Mouse (Mus musculus): ENCODE data around the gene BC028528.
"Not testable (repeated sequence)": the region's sequence is repeated elsewhere in the genome, so short reads cannot be mapped to it uniquely, and the experiment has no call there.

BC028528 gene

GRCm38 (mm10) chr3:95891211-95892065, at the start of gene BC028528:
BC028528 (minus strand) TSS chr3:95892005.
- no peak for DNase-seq (ENCODE audit: extremely low spot score, low read depth, low spot score)

DNA sequence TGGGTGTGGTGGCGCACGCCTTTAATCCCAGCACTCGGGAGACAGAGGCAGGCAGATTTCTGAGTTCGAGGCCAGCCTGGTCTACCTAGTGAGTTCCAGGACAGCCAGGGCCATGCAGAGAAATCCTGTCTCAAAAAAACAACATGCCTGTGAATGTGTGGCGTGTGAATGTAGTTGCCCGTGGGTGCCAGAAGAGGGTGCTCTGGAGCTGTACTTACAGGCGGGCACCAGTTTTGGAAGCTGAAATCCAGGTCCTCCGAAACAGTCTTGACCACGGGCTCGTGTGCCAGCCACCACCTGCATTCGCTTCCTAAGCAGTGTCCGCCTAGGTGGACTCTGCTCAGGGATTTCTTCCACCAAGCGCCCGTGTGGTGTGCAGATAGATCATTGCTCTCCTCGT, 47.0 kb upstream of the BC028528 start:
- no peak for DNase-seq (ENCODE audit: extremely low spot score, low read depth, low spot score)

DNA sequence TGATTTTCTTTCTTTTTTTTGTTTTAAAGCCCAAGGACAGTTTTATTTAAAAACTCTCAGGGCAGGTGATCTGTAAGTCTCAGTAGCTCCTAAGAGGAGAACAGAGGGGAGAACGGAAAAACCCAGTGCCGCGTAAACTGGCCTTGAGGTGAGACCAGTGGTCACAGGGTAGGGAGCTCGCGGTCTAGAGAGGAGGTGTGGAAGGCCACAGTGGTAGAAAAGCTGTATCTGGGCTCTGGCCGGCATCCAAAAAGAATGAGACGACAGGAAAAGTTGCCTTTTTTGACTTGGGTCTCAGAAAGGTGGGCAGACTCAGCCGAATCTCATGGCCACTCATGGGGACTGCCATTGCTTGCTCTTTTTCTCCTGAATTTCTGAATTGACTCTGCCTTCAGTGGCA, 46.4 kb upstream of the BC028528 start:
- no peak for DNase-seq (ENCODE audit: extremely low spot score, low read depth, low spot score)

- DNase-seq (ENCODE audit: extremely low spot score, low read depth, low spot score): no peak
Observed at GRCm38 (mm10) chr3:95934448-95934847, 42.6 kb upstream of the BC028528 start.

DNA sequence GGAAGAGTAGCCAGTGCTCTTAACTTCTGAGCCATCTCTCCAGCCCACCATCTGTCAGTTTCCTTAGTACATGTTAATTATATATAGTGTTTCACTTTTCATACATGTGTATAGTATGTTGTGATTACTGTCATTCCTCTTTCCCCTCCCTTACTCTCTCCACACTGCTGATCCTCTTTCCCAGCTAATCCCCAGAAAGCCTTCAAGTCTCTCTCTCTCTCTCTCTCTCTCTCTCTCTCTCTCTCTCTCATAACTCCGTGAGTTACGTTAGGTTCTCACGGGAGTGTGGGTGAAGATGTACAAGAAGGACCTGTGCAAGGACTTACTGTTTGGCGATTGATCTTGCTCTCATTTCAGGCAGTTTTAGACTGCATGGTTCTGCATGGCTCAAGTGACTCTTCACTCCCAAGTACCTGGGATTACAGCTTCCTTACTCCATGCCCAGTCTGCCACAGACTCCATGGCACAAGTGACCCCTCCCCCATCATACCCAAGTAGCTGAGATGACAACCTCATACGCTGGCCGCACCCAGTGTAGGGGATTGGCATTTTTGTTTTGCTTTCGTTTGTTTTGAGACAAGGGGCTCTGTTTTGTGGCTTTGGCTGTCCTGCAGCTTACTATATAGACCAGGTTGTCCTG, 41.4 kb upstream of the BC028528 start:
- no peak for DNase-seq (ENCODE audit: extremely low spot score, low read depth, low spot score)

DNA sequence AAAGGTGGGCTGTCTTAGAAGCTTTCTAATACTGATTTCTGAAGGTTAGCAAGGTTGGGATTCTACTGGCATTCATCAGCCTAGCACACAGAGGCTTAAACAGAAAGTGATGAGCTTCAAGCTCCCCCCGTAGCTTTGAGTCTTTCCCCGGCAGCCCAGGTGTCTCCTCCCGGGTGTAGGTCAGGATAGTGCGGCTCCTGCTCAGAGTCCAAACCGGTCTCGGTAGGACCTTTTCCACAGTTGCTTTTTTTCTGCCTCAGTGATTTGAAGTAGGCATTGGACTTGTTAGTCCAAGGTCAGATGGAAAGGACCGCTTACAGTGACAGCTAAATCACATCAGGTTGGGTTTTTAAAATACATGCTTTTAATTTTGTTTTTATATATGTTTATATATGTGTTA, 40.8 kb upstream of the BC028528 start:
- DNase-seq (ENCODE audit: extremely low spot score, low read depth, low spot score): no peak

DNA sequence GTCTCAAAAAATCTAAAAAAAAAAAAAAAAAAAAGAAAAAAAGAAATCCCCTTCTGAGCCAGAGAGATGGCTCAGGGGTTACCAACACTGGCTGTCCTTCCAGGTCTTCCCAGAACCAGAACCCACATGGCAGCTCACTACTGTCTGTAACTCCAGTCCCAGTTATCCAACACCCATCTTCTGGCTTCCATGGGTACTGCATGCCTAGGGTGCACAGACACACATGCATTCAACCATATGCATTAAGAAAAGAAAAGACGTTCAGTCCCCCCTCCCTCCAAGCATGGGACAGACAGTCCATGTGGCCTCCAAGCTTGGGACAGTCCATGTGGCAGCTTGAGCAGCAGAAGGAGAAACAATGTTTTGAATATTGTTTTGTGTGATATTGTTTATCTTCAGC, 40.4 kb upstream of the BC028528 start:
- DNase-seq (ENCODE audit: extremely low spot score, low read depth, low spot score): no peak

- no peak for DNase-seq (ENCODE audit: extremely low spot score, low read depth, low spot score)
Observed at GRCm38 (mm10) chr3:95931471-95931870, 39.7 kb upstream of the BC028528 start.

GRCm38 (mm10) chr3:95930471-95930789, 38.6 kb upstream of the BC028528 start:
- DNase-seq (ENCODE audit: extremely low spot score, low read depth, low spot score): no peak

DNA sequence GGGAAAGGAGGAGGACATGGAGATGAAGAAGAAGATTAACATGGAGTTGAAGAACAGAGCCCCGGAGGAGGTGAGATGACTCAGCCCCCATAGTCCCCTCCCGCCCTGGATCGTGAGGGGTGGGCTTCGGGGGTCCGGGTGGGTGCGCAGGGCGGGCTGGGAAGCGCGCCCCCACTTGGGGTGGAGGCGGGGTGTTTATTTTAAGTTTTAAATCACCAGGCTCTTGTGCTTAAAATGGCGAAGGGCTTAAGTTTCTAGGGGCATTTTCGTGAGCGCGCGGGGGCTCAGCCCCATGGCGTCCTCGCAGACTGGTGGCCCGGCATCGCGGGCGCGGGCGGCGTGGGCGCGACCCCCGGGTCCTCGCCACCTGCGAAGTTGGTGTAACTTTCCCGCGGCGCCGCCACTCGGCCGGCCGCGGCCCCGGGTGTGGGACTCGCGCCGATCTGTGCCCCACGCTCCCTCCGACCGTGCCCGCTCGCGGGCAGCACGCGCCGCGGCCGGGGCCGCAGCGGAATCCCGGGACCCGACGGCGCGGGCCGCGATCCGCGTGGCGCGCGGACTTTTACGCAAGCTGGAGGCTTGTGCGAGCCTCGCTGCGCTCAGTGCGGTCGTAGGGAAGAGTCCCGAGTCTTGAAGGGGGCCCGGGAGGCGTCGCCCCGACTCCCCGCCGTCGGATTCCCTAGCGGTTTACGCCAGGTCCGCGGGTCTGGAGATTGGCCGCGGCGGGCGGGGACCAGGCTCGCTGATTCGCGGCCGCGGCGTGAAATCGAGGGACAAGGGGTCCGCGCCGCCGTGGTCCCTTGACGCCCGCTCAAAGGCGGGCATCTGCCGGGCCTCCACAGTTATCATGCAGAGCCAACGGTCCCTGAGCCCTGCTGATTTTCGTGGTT, 38.0 kb upstream of the BC028528 start:
- no peak for DNase-seq (ENCODE audit: extremely low spot score, low read depth, low spot score)

DNA sequence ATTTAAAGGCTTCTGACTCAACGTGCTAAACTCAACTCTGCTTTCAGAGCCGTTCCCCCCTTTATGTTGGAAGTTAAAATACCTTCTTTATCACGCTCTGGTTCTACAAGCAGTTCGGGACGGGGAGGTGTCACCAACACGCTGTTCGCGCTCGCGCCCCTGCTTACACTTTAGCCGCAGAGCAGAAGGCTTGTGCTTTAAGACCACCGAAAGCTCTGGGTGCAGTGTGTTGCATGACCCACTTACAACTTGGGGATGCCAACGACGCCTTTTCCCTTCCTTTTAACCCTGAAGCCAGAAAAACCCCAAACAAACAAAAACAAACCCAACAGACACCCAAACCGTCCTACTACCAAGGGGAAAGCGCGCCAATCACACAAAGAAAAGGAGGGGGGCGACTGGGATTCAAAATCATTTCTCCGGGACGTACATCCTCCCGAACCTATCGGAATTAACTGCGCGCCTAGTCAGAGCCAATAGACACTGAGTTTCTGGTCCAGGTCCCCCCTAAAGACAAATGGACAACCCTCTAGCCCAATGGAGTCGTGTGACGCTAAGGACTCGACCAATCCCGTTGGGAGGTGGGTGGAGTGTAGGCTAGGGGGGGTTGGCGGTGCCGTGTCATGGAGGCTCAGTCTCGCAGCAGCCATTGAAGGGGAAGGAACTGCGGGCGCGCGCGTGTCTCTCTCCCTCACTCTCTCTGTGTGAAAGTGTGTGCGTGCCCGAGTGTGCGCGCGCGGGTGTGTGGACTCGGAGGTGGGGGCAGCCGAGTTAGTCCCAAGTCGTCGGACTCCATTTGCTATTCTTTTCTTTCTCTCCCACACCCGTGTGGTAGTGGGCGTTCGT, 37.1 kb upstream of the BC028528 start, which contains the start of gene Anp32e:
TSS of gene Anp32e (plus strand) at position 589 of the 846 bp plus-strand sequence.
- DNase-seq (ENCODE audit: extremely low spot score, low read depth, low spot score): no peak

DNA sequence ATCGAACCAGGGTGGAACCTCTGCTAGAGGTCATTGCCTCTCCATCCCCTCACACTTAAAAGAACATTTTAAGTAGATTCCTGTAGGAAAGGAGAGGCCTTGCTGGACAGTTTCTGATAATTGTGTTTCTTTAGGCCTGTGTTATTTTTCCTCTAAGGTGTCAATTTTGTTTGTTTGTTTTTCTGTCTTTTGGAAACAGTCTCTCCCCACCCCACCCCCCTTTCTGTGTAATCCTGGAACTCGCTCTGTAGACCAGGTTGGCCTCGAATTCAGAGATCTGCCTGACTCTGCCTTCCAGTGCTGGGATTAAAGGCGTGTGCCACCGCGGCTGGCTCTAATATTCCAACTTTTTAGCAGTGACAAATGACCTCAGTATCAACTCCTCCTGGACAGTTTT, 36.5 kb upstream of the BC028528 start:
- no peak for DNase-seq (ENCODE audit: extremely low spot score, low read depth, low spot score)

GRCm38 (mm10) chr3:95925087-95925486, 33.3 kb upstream of the BC028528 start:
- DNase-seq (ENCODE audit: extremely low spot score, low read depth, low spot score): no peak

DNA sequence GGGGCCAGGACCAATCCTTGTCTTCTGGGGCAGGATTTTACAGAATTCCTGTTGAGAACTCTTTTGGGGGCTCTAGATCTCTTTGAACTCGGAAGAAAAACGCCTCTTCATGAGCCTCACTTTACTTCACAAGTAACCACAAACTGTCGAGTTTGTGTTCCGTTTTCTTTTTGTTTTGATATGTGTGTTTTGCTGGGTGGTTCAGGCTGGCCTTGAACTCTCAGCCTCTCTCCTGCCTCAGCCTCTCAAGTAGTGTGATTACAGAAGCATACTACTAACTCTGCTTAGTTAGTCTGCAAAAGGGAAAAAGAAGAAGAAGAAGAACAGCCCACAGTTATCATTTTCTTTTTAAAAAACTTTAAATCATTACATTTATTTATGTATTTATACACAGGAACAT, 32.4 kb upstream of the BC028528 start:
- no peak for DNase-seq (ENCODE audit: extremely low spot score, low read depth, low spot score)

GRCm38 (mm10) chr3:95923429-95923828, 31.6 kb upstream of the BC028528 start:
- DNase-seq (ENCODE audit: extremely low spot score, low read depth, low spot score): not testable (repeated sequence)

GRCm38 (mm10) chr3:95920532-95920931, 28.7 kb upstream of the BC028528 start:
- DNase-seq (ENCODE audit: extremely low spot score, low read depth, low spot score): not testable (repeated sequence)

DNA sequence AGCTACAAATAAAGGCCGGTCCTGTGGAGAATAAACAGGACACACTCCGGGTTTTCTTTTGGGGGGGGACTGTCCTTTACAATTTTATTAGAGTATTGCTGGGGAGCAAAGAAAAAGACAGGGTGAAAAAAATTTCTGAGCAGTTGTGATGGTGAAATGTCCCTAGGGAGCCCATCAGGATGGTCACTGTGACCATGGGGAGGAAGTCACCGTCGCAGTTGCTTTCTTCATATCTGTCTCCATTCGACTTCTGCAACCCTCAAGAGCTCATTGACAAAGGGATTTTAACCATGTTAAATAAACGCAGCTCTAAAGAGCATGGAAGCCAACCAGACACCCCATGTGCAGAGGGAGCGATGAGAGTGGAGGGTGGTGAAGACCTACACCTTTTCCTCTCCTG, 25.0 kb upstream of the BC028528 start:
- no peak for DNase-seq (ENCODE audit: extremely low spot score, low read depth, low spot score)

DNA sequence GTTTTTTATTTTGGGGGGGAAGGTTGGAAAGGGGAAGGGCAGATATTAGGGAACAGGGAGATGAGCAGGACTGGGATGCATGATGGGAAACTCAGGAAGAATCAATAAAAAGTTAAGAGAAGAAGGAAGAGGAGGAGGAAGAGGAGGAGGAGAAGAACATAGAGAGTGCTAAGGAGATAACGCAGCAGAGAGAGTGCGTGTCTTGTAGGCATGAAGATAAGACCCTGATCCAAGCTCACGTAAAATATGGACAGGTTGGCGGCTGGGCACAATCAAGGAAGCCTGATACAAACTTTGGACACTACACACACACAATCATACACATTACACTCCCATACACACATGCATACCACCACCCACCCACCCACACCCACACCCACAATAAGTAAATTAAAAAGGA, 22.9 kb upstream of the BC028528 start:
- DNase-seq (ENCODE audit: extremely low spot score, low read depth, low spot score): no peak

GRCm38 (mm10) chr3:95907613-95908012, 15.8 kb upstream of the BC028528 start:
- DNase-seq (ENCODE audit: extremely low spot score, low read depth, low spot score): no peak

DNA sequence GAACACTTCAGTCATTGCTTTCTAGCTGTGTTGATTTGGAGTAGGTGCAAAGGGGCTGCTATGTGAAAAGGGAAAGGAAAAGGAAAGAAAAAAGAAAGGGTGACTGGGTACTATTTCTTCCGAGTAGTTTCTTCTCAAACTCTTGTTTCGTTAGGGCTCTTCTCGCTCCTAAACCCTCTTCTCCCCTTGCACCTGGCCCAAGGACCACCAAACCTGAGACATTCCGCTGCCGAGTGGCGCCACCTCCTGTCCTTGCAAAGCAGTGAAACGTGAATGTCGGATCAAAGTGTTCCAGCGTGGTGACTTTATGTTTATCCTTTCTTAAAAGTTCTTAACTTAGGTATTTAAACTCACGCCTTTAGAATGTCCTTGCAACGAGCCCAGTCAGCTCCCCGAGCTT, 15.1 kb upstream of the BC028528 start:
- DNase-seq (ENCODE audit: extremely low spot score, low read depth, low spot score): no peak

All from hindlimb bud, embryonic 11.5 days (tissue).